Mouse (Mus musculus) activated CD4-positive, CD25-positive, alpha-beta regulatory T cell, adult 4 months (primary cell): ENCODE measurements at regions not wholly inside any gene's neighbourhood (a gene's known extent, or its start where the extent isn't known, plus 50 kb on each side); places are given as distances from the start of the nearest gene placed in this dataset.

ENCODE experiments used
- ATAC-seq: one replicate; pipeline ENCODE4 v1.8.0; 2017

DNA sequence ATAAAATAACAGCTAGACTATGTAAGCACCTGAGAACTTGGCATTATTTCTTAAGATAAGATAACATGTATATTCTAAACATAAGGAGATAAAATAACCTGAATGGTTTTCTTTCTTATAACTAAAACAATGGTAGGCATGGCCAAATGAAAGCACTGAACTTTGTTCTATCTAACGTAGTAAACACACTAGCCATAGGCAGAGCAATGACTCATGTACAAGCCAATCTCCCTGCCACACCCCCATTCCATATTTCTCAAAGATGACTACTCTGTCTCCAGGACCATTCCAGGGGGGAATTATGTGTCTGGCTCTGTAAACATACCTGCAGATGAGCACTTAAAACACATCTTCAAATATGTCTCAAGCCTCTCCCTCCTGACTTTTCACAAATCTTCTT is 80.6 kb upstream of the Slc7a11 start:
- ATAC-seq = no peak

DNA sequence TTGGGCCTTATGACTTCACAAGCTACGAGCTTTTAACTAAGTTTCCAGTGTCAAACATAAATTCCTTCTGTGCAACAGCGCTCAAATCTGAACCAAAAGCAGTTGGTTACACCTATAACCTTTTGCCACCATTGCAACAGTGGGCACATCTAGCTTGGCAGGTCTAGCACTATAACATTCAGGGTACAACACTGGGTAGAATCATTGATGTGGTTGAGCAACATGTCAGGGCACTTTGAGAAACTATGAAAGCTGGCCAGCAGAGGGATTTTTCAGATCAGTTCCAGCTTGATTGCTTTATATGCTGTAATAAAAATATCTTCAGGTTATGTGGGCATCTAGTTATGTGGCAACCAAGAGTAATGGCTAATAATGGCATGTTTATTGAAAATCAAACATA is 63.8 kb upstream of the Slc7a11 start:
- no peak for ATAC-seq
